Mouse (Mus musculus) spleen, postnatal 4 days (tissue): Measurements from ENCODE around the gene Aurka.

Experiments used
- DNase-seq, 2 experiments: peaks; one replicate each; pipeline ENCODE4 v3.0.0; 2022; ENCODE audit warnings: low spot score in 2 of 2

The Aurka gene

DNA sequence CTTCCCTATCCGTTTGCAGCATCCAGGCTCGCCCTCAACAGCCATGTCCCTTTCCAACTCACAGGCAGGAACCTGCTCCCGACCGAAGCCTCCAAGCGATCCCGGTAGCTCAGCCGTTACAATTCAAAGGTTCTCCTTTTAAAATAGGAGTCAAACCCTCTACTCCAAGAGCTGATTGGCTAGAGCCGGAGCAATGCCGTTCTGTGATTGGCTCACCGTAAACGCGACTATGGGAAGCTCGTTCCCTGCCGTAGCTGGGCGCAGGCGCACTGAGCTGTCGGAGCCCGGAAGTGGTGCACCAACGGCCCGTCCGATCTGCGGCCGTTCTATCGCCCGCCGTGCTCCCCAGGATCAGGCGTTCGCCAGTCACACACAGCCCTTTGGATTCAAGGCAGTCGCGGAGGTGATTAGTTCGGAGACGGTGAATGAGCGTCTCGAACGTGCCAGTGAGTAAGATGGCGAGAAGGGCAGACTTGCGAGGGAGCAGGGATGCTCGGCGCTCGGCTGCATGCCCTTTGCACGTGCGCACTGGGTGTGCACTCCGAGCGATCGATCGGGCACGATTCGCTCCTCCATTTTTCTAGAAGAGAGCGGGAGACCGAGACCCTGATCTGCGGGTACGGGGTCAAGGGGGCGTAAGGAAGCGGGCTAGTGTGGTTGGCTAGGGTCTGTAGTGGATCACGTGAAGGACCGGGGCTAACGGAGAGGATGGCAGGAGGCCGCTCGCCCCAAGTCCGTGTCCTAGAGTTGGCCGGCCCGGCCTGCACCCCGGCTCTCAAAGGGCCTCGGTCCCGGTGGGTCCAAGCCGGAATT is at the start of gene Aurka, which contains the start of gene Cstf1:
TSS of gene Aurka (minus strand) at position 125 of the 813 bp plus-strand sequence.
TSS of gene Cstf1 (plus strand) at position 271 of the 813 bp plus-strand sequence.
- DNase-seq = peak; percentile 94 to 97

DNA sequence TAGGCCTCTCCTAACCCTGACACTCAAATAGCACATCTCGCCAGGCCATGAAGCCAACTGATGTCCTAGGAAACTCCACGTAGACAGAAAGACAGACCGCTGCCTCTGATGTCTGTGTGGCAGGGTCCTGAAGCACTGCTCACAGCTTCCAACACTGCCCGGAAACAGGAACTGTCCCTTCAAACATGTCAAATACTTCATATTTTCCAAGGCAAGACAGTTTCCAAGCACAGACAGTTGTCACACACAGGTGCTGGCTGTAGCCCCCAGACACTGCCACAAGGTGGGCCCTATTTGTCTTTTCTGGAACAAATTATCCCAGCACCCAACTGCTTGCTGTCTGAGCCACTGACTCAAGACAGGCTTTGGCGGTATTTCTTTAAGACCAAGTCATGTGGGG is 47.9 kb upstream of the Aurka start:
- no peak for DNase-seq

DNA sequence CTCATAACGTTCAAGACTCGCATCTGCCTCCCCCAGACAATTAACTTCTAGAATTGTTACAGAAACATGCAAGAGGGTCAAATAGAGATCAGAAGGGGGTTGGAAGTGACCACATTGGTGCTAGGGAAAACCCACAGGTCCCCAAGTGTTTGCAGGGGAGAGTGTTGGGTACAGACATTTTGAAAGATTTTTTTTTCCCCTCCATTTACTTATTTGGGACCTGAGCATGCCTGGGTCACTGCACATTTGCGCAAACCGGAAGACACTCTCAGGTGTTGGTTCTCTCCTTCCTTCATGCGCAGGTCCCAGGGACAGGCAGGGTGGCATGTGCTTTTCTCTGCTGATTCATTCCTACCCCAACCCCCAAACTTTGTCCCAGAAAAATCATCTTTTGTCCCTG is 46.5 kb upstream of the Aurka start:
- no peak for DNase-seq

DNA sequence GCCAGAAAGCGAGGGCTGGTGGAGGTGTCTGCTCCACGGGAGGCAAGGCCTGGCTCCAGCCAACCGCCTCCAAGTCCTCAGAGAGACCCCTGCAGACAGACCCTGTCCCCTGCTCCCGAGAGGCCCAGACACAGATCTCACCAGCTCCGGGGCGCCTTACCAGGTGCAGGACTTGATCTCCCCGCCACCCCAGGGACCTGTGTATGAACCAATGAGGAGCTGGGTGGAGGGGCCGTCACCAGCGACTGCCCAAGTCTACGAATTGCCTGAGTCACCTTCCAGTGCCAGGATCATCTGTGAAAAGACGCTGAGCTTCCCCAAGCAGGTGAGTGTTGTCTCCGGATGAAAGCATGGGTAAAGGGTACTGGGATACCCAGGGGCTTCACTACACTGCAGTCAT is 45.9 kb upstream of the Aurka start:
- DNase-seq = no peak

DNA sequence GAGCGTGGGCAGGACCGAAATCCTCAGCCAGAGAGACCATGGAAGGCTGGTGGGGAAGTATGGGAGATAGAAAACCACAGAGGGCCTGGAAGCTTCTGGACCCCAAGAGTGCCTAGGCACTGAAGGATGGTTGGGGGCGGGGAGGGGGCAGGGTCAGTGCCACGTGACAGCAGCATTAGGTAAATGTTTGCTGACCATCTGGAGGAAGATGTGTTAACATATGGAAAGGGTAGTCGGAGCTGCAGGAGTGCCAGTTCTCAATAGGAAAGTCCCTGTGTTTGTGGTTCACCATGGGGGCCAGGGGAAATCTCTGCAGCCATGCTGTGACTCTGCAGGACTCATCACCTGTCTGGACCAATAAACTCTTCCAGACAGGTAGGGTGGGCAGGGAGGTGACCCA is 43.6 kb upstream of the Aurka start:
- no peak for DNase-seq

DNA sequence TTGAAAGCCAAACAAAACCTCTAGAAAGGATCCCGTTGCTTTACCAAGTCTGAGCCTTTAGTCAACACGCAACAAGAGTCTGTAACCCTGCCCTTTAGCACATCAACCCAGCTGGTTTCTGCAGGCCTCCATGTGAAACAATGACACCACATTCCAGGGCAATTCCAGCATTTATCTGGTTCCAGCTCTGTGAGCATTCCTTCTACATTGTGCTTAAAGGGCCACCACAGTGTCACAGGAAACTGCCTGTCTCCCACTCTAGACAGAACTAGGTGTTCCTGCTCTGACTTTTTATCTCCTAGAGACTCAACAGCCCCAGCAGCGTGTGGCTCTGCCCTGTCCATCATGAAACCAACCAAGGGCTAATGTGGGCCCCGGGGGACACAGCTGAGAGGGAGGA is 42.9 kb upstream of the Aurka start:
- no peak for DNase-seq

DNA sequence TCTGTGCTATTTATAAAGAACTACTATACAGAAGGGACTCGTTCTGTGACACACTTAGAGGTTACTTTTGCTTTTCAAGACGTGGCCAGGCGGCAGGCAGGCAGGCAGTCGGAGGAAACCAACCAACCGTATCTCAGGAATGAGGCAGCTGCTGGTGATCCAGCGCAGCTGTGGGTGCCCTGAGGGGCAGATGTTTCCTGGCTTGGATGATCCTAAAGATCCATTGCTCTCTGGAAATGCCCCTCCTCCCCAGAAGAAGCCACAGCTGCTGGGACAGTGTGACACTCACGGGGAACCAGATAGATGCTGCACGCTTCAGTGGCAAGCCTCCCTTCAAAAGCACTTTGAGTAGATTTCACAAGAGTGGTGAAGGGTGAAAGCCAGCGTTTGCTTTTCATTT is 42.1 kb upstream of the Aurka start:
- DNase-seq = no peak

DNA sequence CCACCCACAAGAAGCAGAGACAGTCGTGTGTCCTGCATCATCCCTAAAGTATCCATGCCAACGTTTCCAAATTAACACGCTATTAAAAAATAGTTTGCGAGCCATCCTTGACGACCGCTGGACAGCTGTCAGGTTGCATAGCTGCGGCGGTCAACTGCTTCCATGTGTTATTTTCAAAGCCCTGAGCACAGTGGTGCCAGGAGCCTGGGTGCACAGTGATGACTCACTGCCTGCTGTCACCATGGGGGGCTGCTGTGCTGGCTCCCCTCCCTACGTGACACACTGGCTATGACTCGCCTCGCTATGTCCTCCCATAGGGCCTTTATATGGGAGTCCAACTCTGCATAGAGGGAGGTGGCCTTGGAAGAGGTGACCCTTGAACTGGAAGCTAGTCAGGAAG is 40.8 kb upstream of the Aurka start:
- no peak for DNase-seq

DNA sequence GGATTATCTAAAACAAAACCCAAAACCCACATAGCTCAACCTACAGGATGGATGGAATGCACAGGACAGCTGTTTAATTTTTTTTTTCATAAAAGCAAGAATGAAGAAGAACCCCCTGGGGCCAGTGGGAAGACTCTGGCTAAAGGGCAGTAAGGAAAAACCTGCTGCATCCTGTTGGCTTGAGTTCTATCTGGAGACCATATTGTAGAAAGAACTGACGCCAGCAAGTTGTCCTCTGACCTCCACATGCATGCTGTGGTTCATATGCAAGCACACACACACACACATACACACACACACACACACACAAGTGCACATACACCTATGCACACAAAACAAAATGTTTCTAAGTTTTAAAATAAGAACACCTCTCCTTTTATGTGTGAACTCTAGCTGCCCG is 40.4 kb upstream of the Aurka start:
- DNase-seq = no peak

DNA sequence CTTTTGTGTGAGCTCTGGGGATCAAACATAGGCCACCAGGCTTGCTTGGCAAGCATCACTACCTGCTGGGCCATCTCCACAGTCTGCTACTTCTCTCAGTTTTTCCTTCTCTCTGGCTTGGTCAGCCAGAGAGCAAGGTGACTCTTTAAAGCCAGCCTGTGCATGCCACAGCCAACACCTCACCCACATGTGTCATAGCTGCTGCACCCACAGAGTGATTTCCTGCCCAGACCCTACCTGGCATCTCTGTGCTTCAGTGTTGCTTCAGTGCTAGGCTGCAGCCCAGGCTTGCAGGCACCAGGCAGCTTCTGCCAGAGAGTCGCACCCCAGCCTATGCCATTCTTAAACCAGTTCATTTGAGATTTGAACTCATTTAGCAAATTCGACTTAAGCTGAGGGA is 37.2 kb upstream of the Aurka start:
- no peak for DNase-seq

DNA sequence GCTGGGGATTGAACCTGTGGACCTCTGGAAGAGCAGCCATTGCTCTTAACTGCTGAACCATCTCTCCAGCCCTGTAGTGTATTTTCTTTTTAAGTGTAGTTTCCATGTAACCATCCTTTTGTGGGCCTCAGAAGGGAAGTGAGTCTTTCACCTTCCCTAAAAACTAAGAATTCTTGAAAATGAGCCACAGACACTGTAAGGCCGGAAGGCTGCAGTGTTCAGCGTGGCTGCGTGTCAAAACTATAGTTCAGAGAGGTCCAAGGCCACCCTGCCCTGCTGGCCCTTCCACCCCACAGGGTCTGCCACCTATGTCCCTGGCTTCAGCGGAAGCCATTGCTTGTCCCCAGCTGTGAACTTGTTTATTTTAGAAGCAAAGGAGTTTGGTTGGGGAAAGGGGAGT is 35.8 kb upstream of the Aurka start:
- DNase-seq = no peak

DNA sequence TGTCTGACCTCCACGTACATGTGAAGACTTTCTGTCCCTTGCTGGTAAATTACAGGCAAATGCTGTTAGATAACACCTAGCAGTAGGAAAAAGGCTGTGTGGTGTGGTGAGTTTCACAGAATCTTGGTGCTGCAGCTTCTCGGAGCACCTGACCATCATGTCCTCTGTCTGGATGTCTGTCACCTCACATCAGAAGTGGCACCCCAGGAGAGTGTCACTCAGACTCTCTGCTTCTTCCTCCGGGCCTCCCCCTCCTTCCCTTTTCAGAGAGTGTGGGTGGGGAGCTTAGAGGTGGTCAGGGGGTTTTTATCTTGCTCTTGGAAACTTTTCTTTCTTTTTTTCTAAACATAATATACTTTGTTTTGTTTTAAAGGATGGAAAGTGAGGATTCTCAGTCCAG is 34.7 kb upstream of the Aurka start:
- DNase-seq = no peak

DNA sequence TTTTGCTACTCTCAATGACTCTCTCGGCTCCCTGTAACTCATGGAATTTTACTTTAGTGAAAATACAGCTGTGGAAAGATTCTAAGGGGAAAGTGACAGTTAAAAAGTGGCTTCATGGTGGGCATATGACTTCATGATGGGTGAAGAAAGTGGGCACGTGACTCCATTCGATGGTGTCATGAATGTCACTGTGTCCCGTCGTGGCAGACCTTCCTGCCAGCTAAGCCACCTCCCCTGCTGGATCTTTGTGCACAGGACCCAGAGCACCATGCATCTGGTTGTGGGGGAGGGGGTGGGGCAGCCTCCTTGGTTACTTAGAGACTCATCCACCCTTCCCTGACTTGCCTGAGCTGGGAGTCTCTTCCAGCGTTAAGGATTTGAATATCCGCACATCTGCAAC is 33.9 kb upstream of the Aurka start:
- no peak for DNase-seq

DNA sequence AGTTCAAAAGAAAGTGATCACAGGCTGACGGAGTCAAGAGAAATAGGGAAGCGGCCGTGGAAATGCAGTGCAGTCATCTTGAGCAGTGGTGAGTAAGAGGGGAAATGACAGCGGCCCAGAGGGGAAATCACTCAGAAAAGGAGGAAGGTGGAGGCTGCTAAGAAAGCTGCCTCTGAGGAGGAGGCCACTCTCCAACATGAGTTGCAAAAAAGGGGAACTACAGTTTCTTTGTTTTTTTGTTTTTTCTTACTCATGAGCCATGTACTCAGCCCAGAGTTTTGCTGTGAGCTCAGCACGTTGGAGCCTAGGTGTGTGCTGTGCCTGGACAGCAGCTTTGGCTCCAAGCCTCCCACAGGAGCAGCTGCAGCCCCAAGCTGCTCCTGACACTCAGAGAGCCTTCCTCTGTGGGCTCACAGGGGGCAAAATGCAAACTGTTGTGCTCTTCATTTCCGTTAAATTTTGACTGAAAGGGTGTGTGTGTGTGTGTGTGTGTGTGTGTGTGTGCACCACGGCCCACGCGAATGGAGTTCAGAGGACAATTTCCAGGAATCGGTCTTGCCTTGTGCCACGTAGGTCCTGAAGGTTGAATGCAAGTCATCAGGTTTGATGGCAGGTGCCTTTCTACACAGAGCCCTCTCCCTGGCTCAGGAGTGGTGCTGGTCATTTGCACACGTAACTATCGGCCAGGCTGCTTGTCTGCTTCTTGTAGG is 30.9 kb upstream of the Aurka start:
- peak in 1 of 2 experiments; percentile 53 for DNase-seq

DNA sequence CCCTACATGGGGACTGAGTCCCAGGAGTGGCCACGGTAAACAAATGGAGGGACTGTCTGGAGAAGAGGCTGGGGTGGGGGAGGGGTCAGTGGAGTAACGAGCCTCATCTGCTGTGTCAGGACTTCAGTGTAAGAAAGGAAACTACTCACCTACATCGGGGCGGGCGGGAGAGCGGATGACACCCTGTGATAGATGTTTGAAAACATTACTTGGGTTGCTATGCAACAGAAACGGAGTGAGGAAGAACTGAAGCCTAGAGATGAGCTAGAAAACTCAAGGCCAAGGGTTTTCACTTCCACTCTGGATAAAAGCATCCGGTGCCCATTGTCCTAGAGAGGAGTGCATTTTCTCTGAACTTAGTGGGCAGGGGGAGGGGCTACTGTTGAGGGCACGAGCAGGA is 29.6 kb upstream of the Aurka start:
- DNase-seq = no peak

DNA sequence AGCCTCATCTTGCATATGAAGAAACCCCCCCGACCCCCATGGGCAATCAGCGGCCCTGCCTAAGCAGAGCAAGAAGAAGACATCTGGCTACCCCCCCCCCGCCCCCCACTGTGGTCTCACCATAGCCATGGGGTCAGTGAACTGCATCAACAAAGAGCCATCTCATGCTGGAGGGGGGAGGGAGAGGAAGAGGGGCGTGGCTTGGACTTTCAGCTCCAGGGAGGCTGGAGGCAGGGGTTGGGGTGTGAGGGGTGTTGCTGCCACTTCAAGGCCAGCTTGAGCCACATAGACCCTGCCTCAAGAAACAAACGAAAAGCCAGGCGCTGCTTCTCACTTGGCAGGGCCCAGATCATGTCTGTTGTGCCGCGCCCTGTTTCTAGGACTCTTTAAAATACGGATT is 25.6 kb upstream of the Aurka start:
- no peak for DNase-seq

DNA sequence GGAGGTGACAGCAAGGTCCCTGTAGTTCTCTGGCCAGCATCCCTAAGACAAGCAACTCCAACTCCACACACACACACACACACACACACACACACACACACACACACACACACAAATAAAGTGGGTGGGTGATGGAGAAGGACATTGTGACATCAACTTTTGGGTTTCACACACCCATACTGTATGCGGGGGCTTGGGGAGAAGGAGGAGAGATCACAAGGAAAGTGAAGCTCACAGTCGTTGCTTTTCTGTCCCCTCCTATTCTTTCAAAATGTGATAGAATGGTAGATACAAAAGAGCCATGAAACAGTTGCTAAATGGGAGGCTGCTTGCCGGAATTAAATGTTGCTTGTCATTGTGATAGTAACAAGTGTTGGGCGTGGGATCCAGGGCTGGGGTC is 24.3 kb upstream of the Aurka start:
- DNase-seq = no peak

DNA sequence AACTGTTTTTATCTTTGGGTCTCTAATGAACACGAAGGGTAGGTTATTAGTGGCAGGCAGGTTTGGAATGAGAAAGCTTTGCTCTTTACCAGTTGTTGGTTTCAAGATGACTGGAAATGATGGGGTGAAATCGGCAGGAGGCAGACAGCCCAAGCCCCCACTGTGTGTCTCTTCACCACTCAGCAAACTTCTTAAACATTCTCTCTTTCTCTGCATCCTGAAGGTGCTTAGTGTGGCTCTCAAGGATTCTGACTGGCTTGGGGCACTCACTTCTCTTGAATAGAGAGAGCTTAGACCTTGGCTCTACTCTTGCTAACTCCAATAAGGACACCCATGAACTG is 23.7 kb upstream of the Aurka start:
- DNase-seq = no peak

DNA sequence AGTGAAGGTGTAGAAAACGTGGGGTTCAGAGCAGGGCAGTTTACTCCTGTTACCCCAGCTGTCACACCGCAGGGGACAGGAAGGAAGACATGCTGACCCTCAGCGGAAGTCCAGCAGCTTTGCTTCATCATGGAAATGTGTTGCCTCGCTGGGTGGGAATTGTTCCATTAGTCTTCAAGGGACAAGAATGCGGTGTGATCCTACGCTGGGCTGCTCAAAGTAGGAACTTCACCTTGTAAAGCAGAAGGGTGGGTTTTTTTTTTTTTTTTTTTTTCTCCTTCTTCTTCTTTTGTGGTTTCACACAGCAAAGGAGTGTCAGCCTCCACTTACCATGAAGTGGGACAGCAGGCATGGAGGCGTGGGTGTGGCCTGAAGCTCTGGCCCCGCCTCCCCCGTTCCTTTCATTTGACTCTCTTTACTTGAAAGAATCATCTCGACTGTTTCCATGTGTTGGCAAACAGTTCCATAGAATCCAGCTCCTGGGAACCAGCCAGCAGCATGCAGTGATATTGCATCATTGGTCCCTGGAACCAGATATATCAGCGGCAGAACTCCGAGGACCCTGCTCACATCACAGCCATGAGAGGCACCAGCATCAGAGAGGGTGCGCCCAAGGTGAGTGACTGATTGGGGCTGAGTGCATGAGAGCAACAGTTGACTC is 23.2 kb upstream of the Aurka start, which contains the start of gene Cass4:
TSS of gene Cass4 (plus strand) at position 404 of the 661 bp plus-strand sequence.
- DNase-seq = peak in 1 of 2 experiments; percentile 64

DNA sequence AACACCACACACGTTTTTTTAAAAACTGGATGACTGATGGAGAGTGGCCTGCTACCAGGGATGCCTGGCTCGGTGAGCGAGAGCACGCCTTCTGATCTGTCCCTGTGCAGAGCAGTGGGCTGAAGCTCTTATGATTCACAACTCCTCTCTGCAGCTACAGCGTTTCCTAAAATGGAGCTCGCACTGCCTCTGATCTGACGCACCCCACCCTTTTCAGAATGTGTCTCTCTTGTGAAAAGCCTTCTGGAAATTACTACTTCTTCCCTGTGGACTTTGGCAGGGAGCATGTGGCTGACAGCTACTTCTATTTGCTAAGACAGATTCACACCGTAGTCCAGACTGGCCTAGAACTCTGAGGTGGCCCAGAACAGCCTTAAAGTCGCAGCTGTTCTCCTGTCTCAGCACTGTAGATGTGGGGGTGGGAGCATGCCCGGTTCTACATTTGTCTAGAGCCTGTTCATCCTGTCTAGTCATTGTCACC is 21.7 kb upstream of the Aurka start:
- DNase-seq = no peak

DNA sequence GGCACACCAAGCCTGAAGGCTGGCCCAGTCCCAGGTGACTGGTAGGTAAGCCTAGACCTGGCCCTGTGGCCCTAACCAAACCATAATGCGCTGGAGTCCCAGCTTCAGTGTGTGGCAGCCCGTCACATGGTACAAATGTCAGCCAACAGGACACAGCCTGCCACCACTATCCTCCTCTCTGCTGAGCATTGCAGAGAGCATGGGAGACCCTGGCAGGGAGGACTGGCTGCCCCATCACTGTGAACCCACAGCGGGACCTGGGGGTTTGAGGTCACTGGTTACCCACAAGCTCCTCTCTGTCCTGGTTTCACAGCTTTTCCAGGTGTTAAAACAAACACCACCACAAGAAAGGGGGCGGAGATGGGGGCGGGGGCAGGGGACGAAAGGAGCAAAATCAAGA is 20.0 kb upstream of the Aurka start:
- no peak for DNase-seq

DNA sequence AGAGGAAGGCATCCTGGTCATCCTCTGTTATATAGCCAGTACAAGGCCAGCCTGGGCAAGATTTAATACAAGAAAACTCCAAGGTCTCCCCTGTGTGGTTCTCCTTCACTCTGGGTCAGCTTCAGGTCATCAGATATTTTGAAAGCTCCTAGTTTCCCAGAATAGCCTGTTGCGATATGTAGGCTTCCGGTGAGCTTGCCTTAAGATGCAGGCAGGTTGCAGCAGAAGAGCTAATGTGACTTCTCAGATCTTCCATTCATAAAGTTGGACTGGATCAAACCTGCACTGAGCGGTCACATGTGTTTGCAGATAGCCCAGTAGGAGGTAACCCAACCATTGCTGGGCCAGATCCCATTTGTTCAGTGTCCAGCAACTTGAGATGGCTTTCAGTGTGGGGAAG is 14.4 kb upstream of the Aurka start:
- no peak for DNase-seq

DNA sequence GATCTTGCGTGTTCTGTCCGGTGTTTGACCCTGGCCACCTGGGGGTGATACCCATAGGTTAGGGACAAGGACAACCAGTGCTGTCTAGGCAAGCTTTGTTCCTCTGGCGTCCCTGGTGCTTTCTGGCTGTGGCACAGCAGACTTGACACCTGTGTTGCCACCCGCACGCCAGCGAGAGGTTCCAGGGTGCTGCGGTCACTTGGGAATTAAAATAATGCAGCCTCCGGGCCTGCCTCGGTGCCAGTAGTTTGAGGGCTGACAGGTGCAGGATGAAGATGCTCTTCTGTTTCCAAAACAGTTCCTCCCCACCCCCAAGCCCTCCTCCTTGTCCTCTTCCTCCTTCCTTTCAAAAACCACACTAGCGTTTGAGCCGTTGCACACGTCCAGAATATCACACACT is 11.6 kb upstream of the Aurka start:
- DNase-seq = no peak
